Mouse (Mus musculus): Measurements from ENCODE around the gene Mettl15.
"Not testable (repeated sequence)": the region's sequence is repeated elsewhere in the genome, so short reads cannot be mapped to it uniquely, and the experiment has no call there.

Mettl15 gene

GRCm38 (mm10) chr2:109280600-109281340, at the start of gene Mettl15, which contains the start of gene Kif18a:
Mettl15 (minus strand) TSS chr2:109280748.
Kif18a (plus strand) TSS chr2:109280738.
- DNase-seq (ENCODE audit: low read depth, low spot score), result peak; percentile 99

GRCm38 (mm10) chr2:109311369-109311768, 30.8 kb upstream of the Mettl15 start:
- DNase-seq (ENCODE audit: low read depth, low spot score), result no peak

DNA sequence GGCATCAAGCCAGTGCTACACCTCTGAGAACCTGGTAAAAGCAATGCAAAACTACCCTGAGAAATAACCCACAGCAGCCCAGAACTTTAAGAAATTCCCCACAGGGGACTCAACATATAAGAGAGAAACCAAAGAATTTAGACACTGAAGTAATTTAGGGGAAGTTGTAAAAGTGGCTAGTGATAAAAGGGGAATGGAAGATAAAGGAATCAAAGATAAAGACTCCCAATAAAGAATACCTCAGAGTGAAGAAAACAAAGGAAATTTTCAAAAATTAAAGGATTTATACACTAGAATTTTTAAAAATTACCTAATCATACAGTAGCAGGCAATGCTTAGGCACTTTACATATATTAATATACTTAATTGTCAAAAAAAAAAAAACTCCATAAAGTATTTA, 23.1 kb upstream of the Mettl15 start:
- no peak for DNase-seq (ENCODE audit: low read depth, low spot score)

- no peak for DNase-seq (ENCODE audit: low read depth, low spot score)
Observed at GRCm38 (mm10) chr2:109302234-109302633, 21.7 kb upstream of the Mettl15 start.

GRCm38 (mm10) chr2:109298160-109298559, 17.6 kb upstream of the Mettl15 start:
- no peak for DNase-seq (ENCODE audit: low read depth, low spot score)

DNA sequence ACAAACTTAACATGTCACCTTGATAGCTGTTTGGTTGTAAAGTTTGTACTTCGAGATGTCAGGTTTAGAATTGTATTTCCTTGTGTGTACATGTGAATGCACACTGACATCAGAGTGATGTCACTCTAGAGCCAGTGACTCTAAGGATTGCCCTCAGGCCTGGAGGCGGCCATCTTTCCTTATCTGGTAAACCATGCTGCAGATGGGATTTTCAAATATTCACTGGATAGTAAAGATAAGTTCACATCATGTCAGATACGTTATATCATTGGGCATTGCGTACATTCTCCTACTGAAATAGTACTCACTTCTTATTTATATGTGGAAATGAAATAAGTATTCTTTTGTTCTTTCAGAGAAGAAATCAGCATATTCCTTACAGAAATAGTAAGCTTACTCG, 15.7 kb upstream of the Mettl15 start:
- no peak for DNase-seq (ENCODE audit: low read depth, low spot score)

DNA sequence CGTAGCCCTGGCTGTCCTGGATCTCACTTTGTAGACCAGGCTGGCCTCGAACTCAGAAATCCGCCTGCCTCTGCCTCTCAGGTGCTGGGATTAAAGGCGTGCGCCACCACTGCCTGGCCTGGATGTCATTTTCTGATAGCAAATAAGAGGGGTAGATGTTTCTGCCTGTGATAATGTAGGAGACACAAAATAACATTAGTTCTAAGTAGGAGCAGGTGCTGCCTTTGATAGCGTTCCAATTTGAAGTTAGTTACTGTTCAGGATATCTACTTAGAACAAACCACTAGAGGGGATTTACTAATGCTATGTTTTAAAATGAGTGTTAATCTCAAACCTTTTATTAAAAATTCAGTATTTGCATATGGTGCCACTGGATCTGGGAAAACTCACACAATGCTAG, 8.8 kb upstream of the Mettl15 start:
- DNase-seq (ENCODE audit: low read depth, low spot score), result no peak

DNA sequence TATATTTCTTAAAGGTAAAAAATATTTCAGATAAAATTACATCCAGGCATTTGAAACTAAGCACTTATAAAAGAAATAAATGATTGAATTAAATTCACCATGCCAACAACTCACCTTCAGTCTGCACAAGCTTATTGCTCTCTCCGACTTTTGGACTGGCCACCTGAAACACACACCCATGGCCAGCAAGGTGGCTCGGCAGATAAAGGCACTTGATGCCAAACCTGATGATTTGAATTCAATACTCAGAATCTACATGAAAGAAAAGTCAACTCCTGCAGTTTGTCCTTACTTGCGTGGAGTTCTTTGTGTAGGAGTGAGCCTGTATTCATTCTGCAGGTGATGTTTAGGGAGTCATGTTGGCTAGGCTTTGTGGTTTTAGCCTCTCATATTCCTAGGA, 3.6 kb upstream of the Mettl15 start:
- no peak for DNase-seq (ENCODE audit: low read depth, low spot score)

GRCm38 (mm10) chr2:109281341-109281690, 768 bp upstream of the Mettl15 start:
- DNase-seq (ENCODE audit: low read depth, low spot score), result no peak

DNA sequence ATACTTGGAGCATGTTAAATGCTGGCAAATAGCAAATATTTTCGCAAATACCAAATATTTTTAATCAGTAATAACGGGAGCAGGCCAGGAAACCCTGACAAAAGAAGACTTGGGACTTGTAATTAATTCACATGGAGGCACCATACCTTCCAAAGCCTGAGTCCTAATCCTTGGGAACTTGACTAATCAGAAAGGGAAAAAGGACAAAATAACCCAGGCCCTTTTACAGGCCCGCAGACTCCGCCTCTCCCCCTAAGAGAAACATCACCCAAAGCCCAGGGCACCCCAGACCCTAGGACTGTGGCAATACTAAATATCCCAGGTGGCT, 312 bp downstream of the Mettl15 start:
- DNase-seq (ENCODE audit: low read depth, low spot score), result no peak

- peak; percentile 70 for DNase-seq (ENCODE audit: low read depth, low spot score)
Observed at GRCm38 (mm10) chr2:109278036-109278435, 2.5 kb downstream of the Mettl15 start.

DNA sequence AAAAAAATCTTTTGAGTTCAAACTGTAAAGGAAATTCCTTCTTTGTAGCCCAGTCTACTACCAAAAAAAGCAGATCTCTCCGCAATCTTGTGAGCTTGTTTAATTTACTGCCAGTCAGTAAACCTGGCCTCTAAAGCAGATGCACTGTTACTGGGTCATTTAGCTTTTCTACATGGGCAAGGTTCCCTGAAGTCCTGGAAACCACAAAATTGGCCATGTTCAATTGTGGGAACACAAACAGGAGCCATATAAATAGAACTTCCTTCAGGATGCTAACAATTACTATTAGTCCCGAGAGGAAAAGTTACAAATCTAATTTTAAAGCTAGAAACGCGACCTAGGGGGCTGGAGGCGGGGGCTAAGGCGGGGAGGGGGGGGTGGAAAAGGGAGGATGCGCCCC, 3.0 kb downstream of the Mettl15 start:
- DNase-seq (ENCODE audit: low read depth, low spot score), result peak; percentile 9

- DNase-seq (ENCODE audit: low read depth, low spot score), result no peak
Observed at GRCm38 (mm10) chr2:109273098-109273497, 7.5 kb downstream of the Mettl15 start.

DNA sequence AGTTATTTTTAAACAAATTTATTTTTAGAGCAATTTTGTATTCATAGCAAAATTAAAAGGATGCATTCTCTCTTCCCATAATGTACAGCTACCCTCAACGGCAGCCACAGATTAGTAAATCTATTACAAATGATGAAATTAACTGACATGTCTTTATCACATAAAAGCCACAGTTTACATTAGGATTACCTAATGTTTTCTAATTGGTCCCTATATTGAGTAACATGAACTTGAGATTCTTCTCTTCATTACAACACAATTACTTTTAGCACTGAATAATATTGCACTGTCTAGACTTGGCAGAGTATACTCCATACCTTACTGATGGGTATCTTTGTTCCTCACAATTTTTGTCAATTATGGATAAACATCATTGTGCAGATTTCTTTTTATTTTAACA, 17.8 kb downstream of the Mettl15 start:
- no peak for DNase-seq (ENCODE audit: low read depth, low spot score)

DNA sequence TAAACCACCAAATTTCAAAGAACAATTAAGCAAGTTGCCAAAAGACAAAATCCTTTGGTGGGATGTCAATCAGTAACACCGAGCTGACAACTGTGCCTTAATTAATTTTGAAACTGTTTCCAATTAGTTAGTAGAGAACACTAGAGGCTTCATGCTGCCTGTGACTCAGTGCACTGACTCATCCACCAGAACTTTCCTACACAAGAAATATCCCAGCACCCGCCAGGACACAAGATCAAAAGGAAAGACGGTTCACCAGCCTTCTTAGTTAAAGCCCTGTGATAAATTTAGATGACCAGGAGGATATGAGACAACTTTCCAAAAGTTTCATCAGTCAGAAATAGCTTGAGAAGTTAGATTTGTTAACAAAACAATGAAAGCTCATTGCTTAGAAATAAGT, 38.6 kb downstream of the Mettl15 start:
- DNase-seq (ENCODE audit: low read depth, low spot score), result no peak

- no peak for DNase-seq (ENCODE audit: low read depth, low spot score)
Observed at GRCm38 (mm10) chr2:109235741-109236140, 44.8 kb downstream of the Mettl15 start.

DNA sequence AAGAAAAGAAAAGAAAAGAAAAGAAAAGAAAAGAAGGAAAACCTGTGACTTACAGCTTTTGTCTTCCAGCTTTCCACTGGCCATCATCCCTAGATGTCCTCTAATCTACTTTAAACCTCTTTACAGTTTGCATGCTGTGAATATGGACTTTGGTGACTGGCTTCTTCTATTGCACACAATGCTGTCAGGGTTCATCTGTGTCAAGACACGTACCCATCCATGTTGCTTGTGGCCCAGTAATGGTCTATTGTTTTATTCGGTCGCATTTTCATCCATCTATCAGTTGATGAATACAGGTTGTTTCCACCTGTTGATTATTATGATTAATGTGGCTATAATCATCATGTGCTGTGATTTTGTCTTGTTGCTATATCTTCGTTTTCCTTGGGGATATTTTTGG, 46.7 kb downstream of the Mettl15 start:
- no peak for DNase-seq (ENCODE audit: low read depth, low spot score)

DNA sequence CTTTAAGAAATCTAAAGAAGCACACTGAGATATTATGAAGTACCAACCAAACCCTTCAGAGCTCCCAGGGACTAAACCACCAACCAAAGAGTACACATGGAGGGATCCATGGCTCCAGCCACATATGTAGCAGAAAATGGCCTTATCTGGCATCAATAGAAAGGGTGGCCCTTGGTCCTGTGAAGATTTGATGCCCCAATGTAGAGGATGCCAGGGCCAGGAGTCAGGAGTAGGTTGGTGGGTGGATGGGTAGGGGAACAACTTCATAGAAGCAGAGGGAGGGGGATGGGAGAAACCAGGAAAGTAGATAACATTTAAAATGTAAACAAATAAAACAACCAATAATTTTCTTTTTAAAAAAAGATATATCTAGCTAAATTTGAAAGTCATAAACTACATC, 50.1 kb downstream of the Mettl15 start:
- DNase-seq (ENCODE audit: low read depth, low spot score), result no peak

DNA sequence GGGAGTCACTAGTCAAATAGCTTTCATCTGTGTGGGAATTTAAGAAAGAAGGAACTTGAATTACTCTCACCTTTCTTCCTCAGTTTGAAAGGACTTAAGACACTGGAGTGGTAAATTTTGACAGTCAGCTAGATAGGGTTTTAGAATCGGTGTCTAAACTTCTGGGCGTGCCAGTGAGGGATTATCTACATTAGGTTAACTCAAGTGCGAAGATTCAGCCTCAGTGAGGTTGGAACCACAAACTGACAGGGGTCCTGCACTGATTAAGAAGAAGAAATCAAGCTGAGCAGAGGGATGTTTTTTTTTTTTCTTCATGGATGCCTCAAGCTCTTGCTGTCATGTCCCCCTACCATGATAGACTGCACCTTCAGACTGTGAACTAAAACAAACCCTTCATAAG, 53.4 kb downstream of the Mettl15 start:
- DNase-seq (ENCODE audit: low read depth, low spot score), result no peak

DNA sequence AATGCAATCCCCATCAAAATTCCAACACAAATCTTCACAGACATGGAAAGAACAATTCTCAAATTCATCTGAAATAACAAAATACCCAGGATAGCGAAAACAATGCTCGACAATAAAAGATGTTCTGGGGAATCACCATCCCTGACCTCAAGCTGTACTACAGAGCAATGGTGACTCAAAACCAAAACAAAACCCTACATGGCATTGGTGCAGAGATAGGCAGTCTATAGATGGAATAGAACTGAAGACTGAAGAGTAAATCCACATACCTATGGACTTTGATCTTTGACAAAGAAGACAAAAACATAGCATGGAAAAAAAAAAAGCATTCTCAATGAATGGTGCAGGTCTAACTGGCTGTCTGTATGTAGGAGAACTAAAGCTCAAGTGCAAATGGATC, 59.1 kb downstream of the Mettl15 start:
- no peak for DNase-seq (ENCODE audit: low read depth, low spot score)

DNA sequence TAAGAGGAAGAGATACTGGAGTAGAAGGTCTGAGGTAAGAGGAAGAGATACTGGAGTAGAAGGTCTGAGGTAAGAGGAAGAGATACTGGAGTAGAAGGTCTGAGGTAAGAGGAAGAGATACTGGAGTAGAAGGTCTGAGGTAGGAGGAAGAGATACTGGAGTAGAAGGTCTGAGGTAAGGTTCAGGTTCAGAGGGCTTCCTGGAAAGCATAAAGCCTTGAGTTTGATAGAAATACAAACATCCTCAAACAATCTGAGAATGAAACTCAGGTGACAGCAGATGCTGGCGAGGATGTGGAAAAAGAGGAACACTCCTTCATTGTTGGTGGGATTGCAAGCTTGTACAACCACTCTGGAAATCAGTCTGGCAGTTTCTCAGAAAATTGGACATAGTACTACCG, 63.9 kb downstream of the Mettl15 start:
- DNase-seq (ENCODE audit: low read depth, low spot score), result not testable (repeated sequence)

DNA sequence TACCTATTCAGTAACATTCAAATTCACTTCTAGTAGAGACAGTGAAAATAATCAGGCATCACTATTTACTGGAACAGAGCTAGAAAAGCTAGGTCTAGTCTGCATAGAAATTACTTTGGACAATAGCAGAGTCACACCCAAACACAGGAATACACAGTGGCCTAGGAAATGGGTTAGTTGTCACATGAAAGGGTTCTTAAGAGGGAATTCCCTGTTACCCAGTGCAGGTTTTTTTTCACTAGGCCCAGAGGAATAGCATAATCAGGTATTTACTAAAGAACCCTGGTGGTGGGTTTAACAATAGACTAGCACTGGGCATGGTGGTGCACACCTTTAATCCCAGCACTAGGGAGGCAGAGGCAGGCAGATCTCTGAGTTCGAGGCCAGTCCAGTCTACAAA, 69.9 kb downstream of the Mettl15 start:
- DNase-seq (ENCODE audit: low read depth, low spot score), result not testable (repeated sequence)

- no peak for DNase-seq (ENCODE audit: low read depth, low spot score)
Observed at GRCm38 (mm10) chr2:109208032-109208431, 72.5 kb downstream of the Mettl15 start.

DNA sequence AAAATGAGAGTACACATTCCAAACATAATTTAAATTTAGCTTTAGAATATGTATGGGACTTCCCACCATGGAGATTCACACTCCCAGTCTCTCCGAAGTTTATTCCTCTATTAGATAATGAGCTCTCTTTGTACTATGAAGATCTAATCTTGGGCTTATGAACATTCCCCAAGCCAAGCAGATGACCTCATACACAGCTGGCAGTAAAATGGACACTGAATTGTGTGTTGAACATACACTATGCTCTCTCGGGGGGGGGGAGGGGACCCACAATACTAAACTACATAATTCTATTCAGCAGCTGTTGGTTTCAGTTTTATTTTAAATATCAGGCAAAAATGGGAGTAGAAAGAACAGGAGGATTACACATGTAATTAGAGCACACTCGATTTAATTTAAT, 97.6 kb downstream of the Mettl15 start:
- no peak for DNase-seq (ENCODE audit: low read depth, low spot score)

Measured in CD4-positive, CD25-positive, alpha-beta regulatory T cell, adult 2 months (primary cell).